Mouse (Mus musculus): Measurements from ENCODE around the gene Lrrc55. TPM values are rescaled to one million over a fixed set of nuclear protein-coding genes. Genes with fewer than 3 reads are reported as not detected.

Lrrc55 gene
- polyA plus RNA-seq, 1 experiment from 2014 or later: 0.12 TPM

GRCm38 (mm10) chr2:85209301-85209700 is 12.3 kb upstream of the Lrrc55 start:
- Histone ChIP-seq H3K9me3 (replicated peaks) (no peaks in the 10 kb centered on the region), H3K4me1 (replicated peaks) (no peaks in the 10 kb centered on the region), H3K4me3 (replicated peaks) (no peak overlapping the region), H3K27me3 (no peaks in the 10 kb centered on the region), H3K4me2 (no peak overlapping the region), H3K27ac (no peak overlapping the region), H3K9ac (no peak overlapping the region), H3K36me3 (no peaks in the 10 kb centered on the region)
- ATAC-seq (ENCODE audit: low read depth): no peak
- no peak for DNase-seq
- WGBS (ENCODE audit: insufficient replicate concordance): 53% methylated on average over 5 of the region's 5 CpGs

DNA sequence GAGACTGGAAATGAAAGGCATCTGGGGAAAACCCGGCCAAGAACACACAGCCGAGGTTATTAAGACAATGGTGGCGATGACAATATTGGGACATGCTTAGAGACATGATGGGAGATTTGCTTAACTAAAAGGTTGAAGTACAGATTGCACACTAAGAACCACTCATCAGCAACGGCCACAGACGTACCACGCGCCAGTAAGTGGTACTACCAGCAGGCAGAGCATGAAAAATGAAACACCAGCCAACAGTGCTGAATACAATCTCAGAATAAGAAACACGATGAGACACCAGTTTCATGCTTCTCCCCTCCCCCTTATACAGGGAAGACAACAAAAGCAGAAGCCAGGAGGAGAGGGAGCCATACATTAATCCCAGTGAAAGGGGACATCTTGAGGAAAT is 8.2 kb upstream of the Lrrc55 start:
- Histone ChIP-seq H3K4me3 (replicated peaks) (no peak overlapping the region), H3K4me2 (no peak overlapping the region), H3K9ac (no peak overlapping the region), H3K9me3 (replicated peaks) (no peaks in the 10 kb centered on the region), H3K36me3 (no peaks in the 10 kb centered on the region), H3K27me3 (no peaks in the 10 kb centered on the region), H3K4me1 (replicated peaks) (no peaks in the 10 kb centered on the region), H3K27ac (no peak overlapping the region)
- 69% methylated on average over 8 of the region's 8 CpGs for WGBS (ENCODE audit: insufficient replicate concordance)
- ATAC-seq (ENCODE audit: low read depth): no peak
- no peak for DNase-seq

GRCm38 (mm10) chr2:85198011-85198965 is 1.3 kb upstream of the Lrrc55 start:
- ATAC-seq (ENCODE audit: low read depth): no peak
- no peaks in the 10 kb centered on the region for H3K4me1 ChIP-seq (replicated peaks)
- H3K36me3 ChIP-seq: no peaks in the 10 kb centered on the region
- no peak overlapping the region for H3K4me2 ChIP-seq
- H3K27me3 ChIP-seq: peaks cover 4% of the 10 kb centered on the region; the same call in 1 of the 2 replicates
- no peak overlapping the region for H3K9ac ChIP-seq
- H3K27ac ChIP-seq: no peak overlapping the region
- WGBS (ENCODE audit: insufficient replicate concordance): 4% methylated on average over 24 of the region's 24 CpGs
- no peak overlapping the region for H3K4me3 ChIP-seq (replicated peaks)
- DNase-seq: no peak
- H3K9me3 ChIP-seq (replicated peaks): no peaks in the 10 kb centered on the region

DNA sequence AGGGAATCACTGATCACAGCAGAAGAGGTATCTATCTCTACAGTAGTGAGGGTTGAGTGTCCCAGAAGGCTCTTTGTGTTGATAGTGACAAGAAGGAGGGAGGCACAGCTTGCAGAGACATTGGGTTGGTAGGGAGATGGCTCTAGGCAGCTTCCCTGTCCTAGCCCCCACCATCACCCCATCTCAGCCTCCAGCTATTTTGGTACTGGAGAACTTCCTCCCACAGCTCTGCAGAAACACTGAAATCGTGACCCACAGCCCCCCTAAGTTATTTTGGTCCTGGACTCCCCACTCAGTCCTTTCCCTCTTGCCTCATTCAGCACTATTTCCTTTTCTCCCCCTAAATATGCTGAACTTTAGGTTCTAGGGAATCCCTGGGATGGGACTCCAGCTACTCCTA is 2.4 kb downstream of the Lrrc55 start:
- H3K36me3 ChIP-seq: no peaks in the 10 kb centered on the region
- 12% methylated on average over 1 of the region's 1 CpGs for WGBS (ENCODE audit: insufficient replicate concordance)
- H3K9me3 ChIP-seq (replicated peaks): no peaks in the 10 kb centered on the region
- no peak overlapping the region for H3K4me3 ChIP-seq (replicated peaks)
- ATAC-seq (ENCODE audit: low read depth) (no peak), DNase-seq (no peak)
- no peaks in the 10 kb centered on the region for H3K4me1 ChIP-seq (replicated peaks)
- no peak overlapping the region for H3K27ac ChIP-seq
- no peak overlapping the region for H3K4me2 ChIP-seq
- H3K27me3 ChIP-seq: peaks cover 4% of the 10 kb centered on the region; the same call in 1 of the 2 replicates
- H3K9ac ChIP-seq: no peak overlapping the region

- ATAC-seq (ENCODE audit: low read depth): no peak
- Histone ChIP-seq H3K27me3 (no peaks in the 10 kb centered on the region), H3K27ac (no peak overlapping the region), H3K36me3 (no peaks in the 10 kb centered on the region), H3K9ac (no peak overlapping the region), H3K4me1 (replicated peaks) (no peaks in the 10 kb centered on the region), H3K4me2 (no peak overlapping the region), H3K4me3 (replicated peaks) (no peak overlapping the region), H3K9me3 (replicated peaks) (no peaks in the 10 kb centered on the region)
- no peak for DNase-seq
- 80% methylated on average over 6 of the region's 6 CpGs for WGBS (ENCODE audit: insufficient replicate concordance)
Observed at GRCm38 (mm10) chr2:85187582-85188151, 9.3 kb downstream of the Lrrc55 start.

- no peaks in the 10 kb centered on the region for H3K9me3 ChIP-seq (replicated peaks)
- H3K36me3 ChIP-seq: no peaks in the 10 kb centered on the region
- no peak overlapping the region for H3K4me3 ChIP-seq (replicated peaks)
- H3K27ac ChIP-seq: no peak overlapping the region
- H3K9ac ChIP-seq: no peak overlapping the region
- no peak overlapping the region for H3K4me2 ChIP-seq
- H3K4me1 ChIP-seq (replicated peaks): no peaks in the 10 kb centered on the region
- H3K27me3 ChIP-seq: no peaks in the 10 kb centered on the region
- WGBS (ENCODE audit: insufficient replicate concordance): 46% methylated on average over 4 of the region's 4 CpGs
- ATAC-seq (ENCODE audit: low read depth) (no peak), DNase-seq (no peak)
Observed at GRCm38 (mm10) chr2:85178139-85178800, 18.7 kb downstream of the Lrrc55 start.

DNA sequence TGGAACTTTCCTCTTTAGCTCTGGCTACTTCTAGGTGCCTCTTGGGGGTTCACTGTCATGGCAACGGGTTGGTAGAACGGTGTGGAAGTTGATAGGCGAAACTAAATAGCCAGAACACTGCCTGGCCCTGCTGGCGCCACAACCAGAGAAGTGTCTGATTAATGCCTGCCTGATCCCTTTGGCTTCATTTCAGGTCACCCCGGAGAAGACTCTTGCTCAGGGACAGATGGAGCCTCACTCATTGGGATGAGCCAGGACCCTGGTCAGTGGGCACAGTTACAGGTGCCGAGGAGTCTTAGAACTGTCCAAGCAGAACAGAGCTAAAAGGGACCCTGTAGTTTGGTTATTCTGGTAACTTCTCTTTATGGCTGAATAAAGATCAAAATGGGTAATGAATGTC is 23.5 kb downstream of the Lrrc55 start:
- no peaks in the 10 kb centered on the region for H3K36me3 ChIP-seq
- DNase-seq (no peak), ATAC-seq (ENCODE audit: low read depth) (no peak)
- no peak overlapping the region for H3K9ac ChIP-seq
- H3K9me3 ChIP-seq (replicated peaks): no peaks in the 10 kb centered on the region
- 68% methylated on average over 6 of the region's 6 CpGs for WGBS (ENCODE audit: insufficient replicate concordance)
- no peaks in the 10 kb centered on the region for H3K27me3 ChIP-seq
- no peak overlapping the region for H3K27ac ChIP-seq
- H3K4me2 ChIP-seq: no peak overlapping the region
- H3K4me1 ChIP-seq (replicated peaks): no peaks in the 10 kb centered on the region
- H3K4me3 ChIP-seq (replicated peaks): no peak overlapping the region

DNA sequence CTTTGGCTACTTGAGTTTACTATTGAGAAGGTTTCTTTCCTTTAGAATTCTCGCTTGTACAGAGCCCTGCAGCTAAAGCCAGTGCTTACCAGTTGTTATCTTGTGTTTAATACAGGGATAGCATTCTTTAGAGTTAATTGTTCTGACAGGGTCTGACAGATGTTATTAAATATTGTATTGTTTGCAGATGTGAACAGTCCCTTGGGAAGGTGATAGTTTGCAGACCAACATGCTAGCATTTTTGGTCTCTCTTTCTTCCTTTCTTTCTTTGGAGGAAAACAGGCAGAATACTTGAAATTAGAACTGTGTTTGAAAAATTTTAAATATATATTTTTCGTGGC is 24.3 kb downstream of the Lrrc55 start:
- H3K4me1 ChIP-seq (replicated peaks): no peaks in the 10 kb centered on the region
- ATAC-seq (ENCODE audit: low read depth) (no peak), DNase-seq (no peak)
- no peaks in the 10 kb centered on the region for H3K9me3 ChIP-seq (replicated peaks)
- H3K27ac ChIP-seq: no peak overlapping the region
- H3K27me3 ChIP-seq: no peaks in the 10 kb centered on the region
- WGBS (ENCODE audit: insufficient replicate concordance): 36% methylated on average over 2 of the region's 2 CpGs
- H3K36me3 ChIP-seq: no peaks in the 10 kb centered on the region
- H3K4me3 ChIP-seq (replicated peaks): no peak overlapping the region
- no peak overlapping the region for H3K9ac ChIP-seq
- no peak overlapping the region for H3K4me2 ChIP-seq

DNA sequence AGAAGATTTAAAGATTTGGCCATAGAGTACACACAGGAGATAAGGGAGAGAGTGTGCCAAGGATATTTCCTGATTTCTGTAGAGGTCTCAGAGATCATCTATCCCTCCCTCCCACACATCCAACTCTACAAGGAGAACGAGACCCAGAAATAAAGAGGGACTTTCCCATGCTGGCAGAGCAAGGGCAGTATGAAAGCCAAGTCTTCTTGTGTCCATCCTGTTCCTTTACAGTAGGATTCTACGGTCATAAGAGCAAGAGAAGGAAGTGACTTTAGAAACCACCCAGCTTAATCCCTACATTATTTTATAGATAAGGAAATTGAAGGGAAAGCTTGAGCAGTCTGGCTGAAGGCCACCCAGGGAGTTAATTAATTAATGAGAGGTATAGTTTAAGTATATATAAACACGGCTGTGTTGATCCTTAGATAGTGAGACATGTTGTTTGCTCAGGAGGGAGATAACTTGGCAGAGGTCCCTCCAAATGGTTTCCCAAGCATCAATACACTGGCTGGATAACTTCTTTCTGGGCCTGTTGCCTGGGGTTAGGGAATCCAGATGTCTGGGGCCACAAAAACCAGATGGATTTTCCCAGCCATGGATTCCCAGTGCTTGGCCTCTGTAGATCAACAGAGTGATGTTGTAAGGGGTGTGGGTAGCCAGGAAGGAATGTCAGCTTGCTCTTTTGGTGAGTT is 24.8 kb downstream of the Lrrc55 start:
- Histone ChIP-seq H3K4me2 (no peak overlapping the region), H3K27me3 (no peaks in the 10 kb centered on the region), H3K9ac (no peak overlapping the region), H3K9me3 (replicated peaks) (no peaks in the 10 kb centered on the region), H3K27ac (no peak overlapping the region), H3K4me1 (replicated peaks) (no peaks in the 10 kb centered on the region), H3K4me3 (replicated peaks) (no peak overlapping the region), H3K36me3 (no peaks in the 10 kb centered on the region)
- DNase-seq (no peak), ATAC-seq (ENCODE audit: low read depth) (no peak)
- 30% methylated on average over 3 of the region's 3 CpGs for WGBS (ENCODE audit: insufficient replicate concordance)

- Histone ChIP-seq H3K4me2 (no peak overlapping the region), H3K4me1 (replicated peaks) (no peaks in the 10 kb centered on the region), H3K9me3 (replicated peaks) (no peaks in the 10 kb centered on the region), H3K4me3 (replicated peaks) (no peak overlapping the region), H3K27ac (no peak overlapping the region), H3K27me3 (no peaks in the 10 kb centered on the region), H3K36me3 (no peaks in the 10 kb centered on the region), H3K9ac (no peak overlapping the region)
- DNase-seq (no peak), ATAC-seq (ENCODE audit: low read depth) (no peak)
- 46% methylated on average over 1 of the region's 1 CpGs for WGBS (ENCODE audit: insufficient replicate concordance)
Observed at GRCm38 (mm10) chr2:85168327-85168726, 28.7 kb downstream of the Lrrc55 start.

GRCm38 (mm10) chr2:85167624-85168023 is 29.4 kb downstream of the Lrrc55 start:
- ATAC-seq (ENCODE audit: low read depth) (no peak), DNase-seq (no peak)
- WGBS (ENCODE audit: insufficient replicate concordance): 33% methylated on average over 1 of the region's 1 CpGs
- no peak overlapping the region for H3K27ac ChIP-seq
- H3K4me1 ChIP-seq (replicated peaks): no peaks in the 10 kb centered on the region
- H3K27me3 ChIP-seq: no peaks in the 10 kb centered on the region
- no peak overlapping the region for H3K4me3 ChIP-seq (replicated peaks)
- H3K9ac ChIP-seq: no peak overlapping the region
- no peak overlapping the region for H3K4me2 ChIP-seq
- H3K36me3 ChIP-seq: no peaks in the 10 kb centered on the region
- H3K9me3 ChIP-seq (replicated peaks): no peaks in the 10 kb centered on the region

Data from liver, embryonic 13.5 days (tissue).